8 mouse cellular contexts compared by ENCODE assay signal in the genomic region with DNA sequence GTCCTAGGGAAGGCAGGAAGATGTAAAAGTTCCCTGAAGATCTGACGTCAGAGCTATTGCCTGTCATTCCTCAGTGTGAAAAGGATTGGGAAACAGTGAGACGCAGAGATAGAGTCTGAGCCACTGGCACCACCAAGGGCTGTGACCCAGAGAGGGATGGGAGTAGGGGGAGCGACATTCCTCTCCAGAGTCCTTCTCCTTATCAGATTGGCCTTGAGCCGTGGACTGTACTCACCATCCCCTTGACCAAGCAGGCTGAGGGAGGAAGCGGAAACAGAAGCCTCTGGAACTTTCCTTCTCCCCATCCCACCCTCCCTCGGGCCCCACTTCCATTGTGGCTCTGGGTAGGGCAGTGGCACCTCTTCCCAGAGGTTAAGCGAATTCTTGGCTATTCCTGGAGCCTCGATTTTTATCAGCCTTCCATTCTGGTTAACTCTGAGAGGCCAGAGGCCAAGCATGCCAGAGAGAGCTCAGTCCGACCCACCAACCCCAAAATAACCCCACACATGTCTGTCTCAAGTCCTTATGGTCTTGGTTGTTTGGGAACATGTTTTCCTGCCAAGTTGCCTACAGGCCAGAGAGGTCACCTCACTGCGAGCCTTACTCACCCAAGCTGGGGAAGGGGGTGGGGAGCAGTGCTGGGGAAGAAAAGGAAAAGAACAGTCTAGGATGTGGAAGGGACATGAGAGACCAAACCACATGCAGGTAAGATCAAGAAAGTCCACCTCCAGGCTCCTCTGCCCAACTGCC. TPM values are rescaled to one million over a fixed set of nuclear protein-coding genes. Genes with fewer than 3 reads are reported as not detected.
A peak's percentile ranks its signal among the peaks of the same experiment; 100 is the strongest.
DNase-seq lines count a peak whose midpoint lies in the region; ATAC-seq lines count a peak whose summit lies in the region.

No protein-coding gene starts in this region.

- H3K9me3 ChIP-seq in forebrain, embryonic 10.5 days = no peaks in the 10 kb centered on the region
- no peaks in the 10 kb centered on the region for H3K9me3 ChIP-seq in forebrain, embryonic 11.5 days (ENCODE audit: control insufficient read depth, low read length)
- no peaks in the 10 kb centered on the region for H3K9me3 ChIP-seq in heart, embryonic 13.5 days
- no peaks in the 10 kb centered on the region for H3K9me3 ChIP-seq in kidney, embryonic 16.5 days (ENCODE audit: low read length)

- H3K4me1 ChIP-seq in forebrain, embryonic 10.5 days = peaks cover 24% of the 10 kb centered on the region
- H3K4me1 ChIP-seq in forebrain, embryonic 11.5 days (replicated peaks; ENCODE audit: control insufficient read depth, insufficient read depth, low read length) = no peaks in the 10 kb centered on the region
- peaks cover 89% of the 10 kb centered on the region for H3K4me1 ChIP-seq in heart, embryonic 13.5 days
- peaks cover 29% of the 10 kb centered on the region for H3K4me1 ChIP-seq in kidney, embryonic 16.5 days (ENCODE audit: insufficient read depth, low read length)

- H3K27ac ChIP-seq in forebrain, embryonic 10.5 days = 0 out of 2 replicates have a peak overlapping the region, but pooled peaks have one; percentile 12
- no peak overlapping the region for H3K27ac ChIP-seq in forebrain, embryonic 11.5 days (ENCODE audit: low read depth, low read length)
- peak overlapping the region; percentile 86 for H3K27ac ChIP-seq in heart, embryonic 13.5 days (replicated peaks)
- H3K27ac ChIP-seq in kidney, embryonic 16.5 days (ENCODE audit: low read length) = peak overlapping the region; percentile 70

- no peak overlapping the region for H3K4me3 ChIP-seq in forebrain, embryonic 10.5 days
- no peak overlapping the region for H3K4me3 ChIP-seq in forebrain, embryonic 11.5 days (ENCODE audit: low read depth, low read length)
- H3K4me3 ChIP-seq in heart, embryonic 13.5 days = 0 out of 2 replicates have a peak overlapping the region, but pooled peaks have one; percentile 12
- H3K4me3 ChIP-seq in kidney, embryonic 16.5 days (ENCODE audit: low read length) = no peak overlapping the region

- WGBS in forebrain, embryonic 10.5 days = 78% methylated on average over 10 of the region's 10 CpGs
- 85% methylated on average over 10 of the region's 10 CpGs for WGBS in forebrain, embryonic 11.5 days
- 13% methylated on average over 10 of the region's 10 CpGs for WGBS in heart, embryonic 13.5 days
- 48% methylated on average over 10 of the region's 10 CpGs for WGBS in kidney, embryonic 16.5 days

- 0 out of 2 replicates have a peak, but pooled peaks cover 3% of the 10 kb centered on the region for H3K36me3 ChIP-seq in forebrain, embryonic 10.5 days (replicated peaks)
- H3K36me3 ChIP-seq in forebrain, embryonic 11.5 days (ENCODE audit: control insufficient read depth, insufficient read depth, low read length) = no peaks in the 10 kb centered on the region
- peaks cover 22% of the 10 kb centered on the region for H3K36me3 ChIP-seq in heart, embryonic 13.5 days
- H3K36me3 ChIP-seq in kidney, embryonic 16.5 days (ENCODE audit: insufficient read depth, low read length) = peaks cover 7% of the 10 kb centered on the region; the same call in 1 of the 2 replicates

- DNase-seq in forebrain, embryonic 10.5 days (ENCODE audit: extremely low spot score, low spot score) = no peak
- DNase-seq in forebrain, embryonic 11.5 days (ENCODE audit: low spot score) = no peak
- DNase-seq in lung, postnatal 10 days = peak; percentile 93
- DNase-seq in frontal cortex, postnatal 25 days (ENCODE audit: low spot score in 2 of 2) = no peak
- DNase-seq in T-cell, adult 2 months (ENCODE audit: low spot score) = no peak
- DNase-seq in layer of hippocampus, postnatal 36 days = no peak

- no peaks in the 10 kb centered on the region for H3K27me3 ChIP-seq in forebrain, embryonic 10.5 days (ENCODE audit: poor library complexity, severe bottlenecking)
- no peaks in the 10 kb centered on the region for H3K27me3 ChIP-seq in forebrain, embryonic 11.5 days (ENCODE audit: control insufficient read depth, insufficient read depth, low read length)
- H3K27me3 ChIP-seq in heart, embryonic 13.5 days (replicated peaks) = no peaks in the 10 kb centered on the region
- H3K27me3 ChIP-seq in kidney, embryonic 16.5 days (ENCODE audit: insufficient read depth, low read length) = no peaks in the 10 kb centered on the region

- no peak for ATAC-seq in forebrain, embryonic 11.5 days (replicated peaks; ENCODE audit: low FRiP score)
- ATAC-seq in heart, embryonic 13.5 days (ENCODE audit: extremely low read depth, insufficient number of reproducible peaks, low FRiP score, low TSS enrichment) = peak; percentile 47; the same call in 1 of the 2 replicates
- ATAC-seq in kidney, embryonic 16.5 days (ENCODE audit: low FRiP score, low TSS enrichment) = peak; percentile 77

- no peak overlapping the region for H3K9ac ChIP-seq in forebrain, embryonic 11.5 days (ENCODE audit: low read length)
- H3K9ac ChIP-seq in heart, embryonic 13.5 days = peak overlapping the region; percentile 62
- no peak overlapping the region for H3K9ac ChIP-seq in kidney, embryonic 16.5 days (replicated peaks; ENCODE audit: low read length)

- no peak overlapping the region for H3K4me2 ChIP-seq in forebrain, embryonic 11.5 days (ENCODE audit: low read depth, low read length, severe bottlenecking)
- peak overlapping the region; percentile 52 for H3K4me2 ChIP-seq in heart, embryonic 13.5 days
- no peak overlapping the region for H3K4me2 ChIP-seq in kidney, embryonic 16.5 days (replicated peaks; ENCODE audit: low read depth, low read length)

RNA-seq across cellular contexts. Expression of a gene that starts 19.0 kb away (rescaled TPM):
- 39.4 and 41.3 TPM in 2 replicates for polyA plus RNA-seq in forebrain, embryonic 10.5 days (2016; fragmentation: Nextera tagmentation; extraction: Ambion mirVana)
- polyA plus RNA-seq in forebrain, embryonic 11.5 days (2014; fragmentation: Nextera tagmentation; extraction: Ambion mirVana) = 34.2 and 39.6 TPM in 2 replicates
- 127 and 140 TPM in 2 replicates for polyA plus RNA-seq in heart, embryonic 13.5 days (2015; fragmentation: Nextera tagmentation; extraction: Ambion mirVana)
- 140 and 147 TPM in 2 replicates for polyA plus RNA-seq in kidney, embryonic 16.5 days (2015; fragmentation: Nextera tagmentation; extraction: Ambion mirVana)
- 10 to 100 TPM; 52.5 to 52.8 TPM for total RNA-seq in layer of hippocampus, postnatal 36 days (2021)
